Mouse (Mus musculus): ENCODE data around the gene Dus1l.

GRCm38 (mm10) chr11:120799316-120799890, 3.2 kb upstream of the Dus1l start:
- TF ChIP-seq EP300 (optimal IDR thresholded peaks at IDR 0.05) (no peak), CTCF (IDR thresholded peaks at IDR 0.05; ENCODE audit: low read depth) (no peak)
